Mouse (Mus musculus): Measurements from ENCODE around the gene Mroh2a. TPM values are rescaled to one million over a fixed set of nuclear protein-coding genes. Genes with fewer than 3 reads are reported as not detected.

Gene Mroh2a
- polyA plus RNA-seq, 1 experiment from 2014 or later, result 1.3 TPM

- Histone ChIP-seq H3K4me1 (ENCODE audit: control insufficient read depth, insufficient read depth, low read length) (peaks cover 12% of the 10 kb centered on the region), H3K27ac (ENCODE audit: low read depth, low read length) (no peak overlapping the region), H3K27me3 (ENCODE audit: control insufficient read depth, insufficient read depth, low read length) (no peaks in the 10 kb centered on the region), H3K9me3 (ENCODE audit: control insufficient read depth, low read length) (peaks cover 16% of the 10 kb centered on the region), H3K36me3 (ENCODE audit: control insufficient read depth, insufficient read depth, low read length) (peaks cover 17% of the 10 kb centered on the region), H3K9ac (ENCODE audit: low read length) (peak overlapping the region; percentile 71), H3K4me3 (ENCODE audit: low read depth, low read length) (peak overlapping the region; percentile 54), H3K4me2 (ENCODE audit: low read depth) (peak overlapping the region; percentile 53)
- WGBS, result 69% methylated on average over 18 of the region's 18 CpGs
- ATAC-seq (ENCODE audit: insufficient read depth, low FRiP score, low TSS enrichment) (peak; percentile 8), DNase-seq (ENCODE audit: low spot score) (no peak)
Observed at GRCm38 (mm10) chr1:88277818-88278511, 51.2 kb downstream of the Mroh2a start.

- Histone ChIP-seq H3K36me3 (ENCODE audit: control insufficient read depth, insufficient read depth, low read length) (peaks cover 6% of the 10 kb centered on the region), H3K27me3 (ENCODE audit: control insufficient read depth, insufficient read depth, low read length) (no peaks in the 10 kb centered on the region), H3K9me3 (ENCODE audit: control insufficient read depth, low read length) (peaks cover 30% of the 10 kb centered on the region), H3K4me3 (ENCODE audit: low read depth, low read length) (no peak overlapping the region), H3K27ac (ENCODE audit: low read depth, low read length) (no peak overlapping the region), H3K9ac (ENCODE audit: low read length) (no peak overlapping the region), H3K4me1 (ENCODE audit: control insufficient read depth, insufficient read depth, low read length) (peaks cover 12% of the 10 kb centered on the region), H3K4me2 (ENCODE audit: low read depth) (no peak overlapping the region)
- WGBS, result 72% methylated on average over 9 of the region's 9 CpGs
- ATAC-seq (ENCODE audit: insufficient read depth, low FRiP score, low TSS enrichment) (no peak), DNase-seq (ENCODE audit: low spot score) (no peak)
Observed at GRCm38 (mm10) chr1:88279111-88280005, 52.6 kb downstream of the Mroh2a start.

- no peak overlapping the region for H3K9ac ChIP-seq (ENCODE audit: low read length)
- DNase-seq (ENCODE audit: low spot score) (no peak), ATAC-seq (ENCODE audit: insufficient read depth, low FRiP score, low TSS enrichment) (no peak)
- no peak overlapping the region for H3K27ac ChIP-seq (ENCODE audit: low read depth, low read length)
- no peak overlapping the region for H3K4me2 ChIP-seq (ENCODE audit: low read depth)
- peaks cover 12% of the 10 kb centered on the region for H3K4me1 ChIP-seq (ENCODE audit: control insufficient read depth, insufficient read depth, low read length)
- WGBS, result 78% methylated on average over 15 of the region's 15 CpGs
- no peak overlapping the region for H3K4me3 ChIP-seq (ENCODE audit: low read depth, low read length)
- peaks cover 38% of the 10 kb centered on the region for H3K9me3 ChIP-seq (ENCODE audit: control insufficient read depth, low read length)
- 0 out of 2 replicates have a peak, but pooled peaks cover 2% of the 10 kb centered on the region for H3K36me3 ChIP-seq (ENCODE audit: control insufficient read depth, insufficient read depth, low read length)
- no peaks in the 10 kb centered on the region for H3K27me3 ChIP-seq (ENCODE audit: control insufficient read depth, insufficient read depth, low read length)
Observed at GRCm38 (mm10) chr1:88280006-88280690, 53.4 kb downstream of the Mroh2a start.

DNA sequence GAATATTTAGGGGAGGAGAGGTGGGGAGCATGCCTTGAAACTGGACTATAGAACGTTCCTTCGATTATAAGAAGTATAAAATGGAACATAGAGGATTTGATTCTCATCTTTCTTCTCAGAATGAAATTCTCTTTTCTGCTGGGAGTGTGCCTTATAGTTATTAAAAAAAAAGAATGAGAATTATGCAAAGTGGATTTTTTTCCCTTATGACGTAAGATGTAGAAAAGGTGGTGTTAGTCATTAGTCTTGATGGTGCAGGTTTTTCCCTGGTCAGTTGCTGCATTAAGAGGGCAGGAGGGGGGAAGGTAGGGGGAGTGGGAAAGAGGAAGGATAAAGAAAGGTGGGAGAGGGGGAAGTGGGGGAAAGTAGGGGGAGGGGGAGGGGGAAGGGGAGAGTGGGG lies 55.5 kb downstream of the Mroh2a start:
- WGBS, result 61% methylated on average over 3 of the region's 3 CpGs
- no peaks in the 10 kb centered on the region for H3K36me3 ChIP-seq (ENCODE audit: control insufficient read depth, insufficient read depth, low read length)
- no peak for DNase-seq (ENCODE audit: low spot score)

DNA sequence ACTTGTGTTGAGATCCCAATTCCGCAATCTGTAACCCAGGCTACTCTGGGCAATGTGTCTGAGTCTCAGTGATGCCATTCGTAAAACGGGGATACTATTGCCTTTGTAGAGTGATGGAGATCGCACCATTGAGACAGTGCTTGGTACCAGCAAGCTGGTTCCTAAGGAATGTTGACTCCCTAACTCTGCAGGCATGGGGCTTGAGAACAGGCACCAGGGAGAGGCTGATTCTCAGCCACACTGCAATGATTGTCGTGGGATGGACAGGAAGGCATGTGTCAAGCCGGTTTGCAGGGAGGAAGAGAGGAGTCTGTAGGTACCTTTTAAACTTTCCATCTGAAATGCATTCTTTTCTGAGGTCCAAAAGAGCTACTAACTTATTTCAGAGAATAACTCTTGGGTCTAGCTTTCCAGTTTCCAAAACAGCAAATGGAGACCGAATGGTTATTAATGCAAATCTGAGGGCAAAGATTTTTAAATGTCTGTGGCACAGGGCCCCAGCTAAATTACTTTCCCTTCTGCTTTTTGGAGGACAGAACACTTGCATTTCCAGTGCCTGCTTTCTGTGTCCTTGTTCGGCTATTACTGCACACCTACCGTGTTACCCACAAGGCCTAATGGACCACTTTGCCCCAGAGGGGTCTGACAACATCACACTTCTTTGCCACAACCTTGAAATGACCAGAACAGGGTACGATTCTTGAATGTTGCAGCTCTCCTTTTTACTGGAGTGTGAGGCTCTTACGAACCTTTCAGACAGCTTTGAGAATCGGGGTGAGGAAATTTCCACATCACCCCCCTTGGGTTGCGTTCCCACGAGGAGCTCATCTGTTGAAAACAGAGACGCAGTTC lies 56.8 kb downstream of the Mroh2a start:
- Histone ChIP-seq H3K4me1 (ENCODE audit: control insufficient read depth, insufficient read depth, low read length) (no peaks in the 10 kb centered on the region), H3K9ac (ENCODE audit: low read length) (no peak overlapping the region), H3K4me3 (ENCODE audit: low read depth, low read length) (no peak overlapping the region), H3K27me3 (ENCODE audit: control insufficient read depth, insufficient read depth, low read length) (no peaks in the 10 kb centered on the region), H3K9me3 (ENCODE audit: control insufficient read depth, low read length) (peaks cover 66% of the 10 kb centered on the region), H3K27ac (ENCODE audit: low read depth, low read length) (no peak overlapping the region), H3K4me2 (ENCODE audit: low read depth) (no peak overlapping the region), H3K36me3 (ENCODE audit: control insufficient read depth, insufficient read depth, low read length) (no peaks in the 10 kb centered on the region)
- WGBS, result 82% methylated on average over 15 of the region's 15 CpGs
- DNase-seq (ENCODE audit: low spot score), result no peak
- no peak for ATAC-seq (ENCODE audit: insufficient read depth, low FRiP score, low TSS enrichment)

More for the DNA sequence above, 55.5 kb downstream of the Mroh2a start:
- Histone ChIP-seq H3K9me3 (ENCODE audit: control insufficient read depth, low read length) (peaks cover 56% of the 10 kb centered on the region), H3K4me3 (ENCODE audit: low read depth, low read length) (no peak overlapping the region), H3K9ac (ENCODE audit: low read length) (no peak overlapping the region), H3K27me3 (ENCODE audit: control insufficient read depth, insufficient read depth, low read length) (no peaks in the 10 kb centered on the region), H3K4me1 (ENCODE audit: control insufficient read depth, insufficient read depth, low read length) (no peaks in the 10 kb centered on the region), H3K4me2 (ENCODE audit: low read depth) (no peak overlapping the region), H3K27ac (ENCODE audit: low read depth, low read length) (no peak overlapping the region)
- ATAC-seq (ENCODE audit: insufficient read depth, low FRiP score, low TSS enrichment), result no peak

DNA sequence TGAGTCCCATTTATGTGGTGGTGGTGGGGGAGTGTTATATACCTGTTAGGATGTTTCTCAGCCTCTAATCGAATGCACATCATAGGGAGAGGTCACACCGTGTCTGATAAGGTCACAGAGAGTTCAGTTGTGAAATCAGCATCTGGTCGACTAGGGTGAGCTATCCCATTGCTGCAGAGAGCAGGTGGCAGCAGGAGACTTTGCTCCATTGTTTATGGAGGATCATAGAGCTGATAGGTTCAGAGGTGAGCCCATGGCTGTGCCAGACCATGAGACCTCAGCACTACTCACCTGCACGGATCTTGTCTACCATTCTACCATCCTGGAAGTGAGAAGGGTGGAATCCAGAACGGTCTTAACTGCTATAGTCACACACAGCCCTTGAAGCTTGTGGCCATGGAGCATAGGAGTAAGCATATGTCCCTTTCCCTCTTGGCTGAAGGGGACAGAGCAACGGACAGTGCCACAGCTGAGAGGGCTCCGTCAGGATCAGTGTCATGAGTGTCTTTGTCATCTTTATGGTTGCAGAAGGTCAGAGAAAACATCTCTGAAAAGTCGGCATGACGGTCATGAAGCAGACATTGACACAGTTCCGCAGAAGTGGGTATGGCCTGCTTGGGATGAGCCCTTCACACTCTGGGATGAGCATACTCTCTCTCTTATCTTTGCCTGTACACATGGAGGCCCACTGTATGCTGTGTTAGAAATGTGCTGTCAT lies 57.6 kb downstream of the Mroh2a start:
- peaks cover 68% of the 10 kb centered on the region for H3K9me3 ChIP-seq (ENCODE audit: control insufficient read depth, low read length)

DNA sequence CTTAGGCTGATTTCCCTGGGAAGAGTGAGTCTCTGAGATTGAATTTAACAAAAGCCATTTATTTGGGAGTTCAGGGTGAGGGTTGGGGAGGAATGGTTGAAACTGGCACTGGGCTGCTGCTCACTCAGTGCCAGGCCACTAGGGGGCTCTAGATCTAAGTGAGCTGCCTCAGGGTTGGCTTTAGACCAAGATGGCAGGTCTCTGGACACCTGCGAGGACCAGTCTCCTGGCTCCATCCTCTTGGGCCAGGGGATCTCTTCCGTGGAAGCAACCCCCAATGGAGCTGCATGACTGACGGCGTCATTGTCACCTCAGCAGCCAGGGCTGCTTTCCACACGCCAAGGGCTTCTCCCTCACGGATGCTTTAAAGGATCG lies 58.1 kb downstream of the Mroh2a start:
- no peaks in the 10 kb centered on the region for H3K4me1 ChIP-seq (ENCODE audit: control insufficient read depth, insufficient read depth, low read length)
- H3K4me3 ChIP-seq (ENCODE audit: low read depth, low read length), result no peak overlapping the region
- no peaks in the 10 kb centered on the region for H3K27me3 ChIP-seq (ENCODE audit: control insufficient read depth, insufficient read depth, low read length)
- peaks cover 73% of the 10 kb centered on the region for H3K9me3 ChIP-seq (ENCODE audit: control insufficient read depth, low read length)
- H3K9ac ChIP-seq (ENCODE audit: low read length), result no peak overlapping the region
- H3K36me3 ChIP-seq (ENCODE audit: control insufficient read depth, insufficient read depth, low read length), result no peaks in the 10 kb centered on the region
- no peak for ATAC-seq (ENCODE audit: insufficient read depth, low FRiP score, low TSS enrichment)
- no peak overlapping the region for H3K27ac ChIP-seq (ENCODE audit: low read depth, low read length)
- WGBS, result 62% methylated on average over 7 of the region's 7 CpGs
- no peak overlapping the region for H3K4me2 ChIP-seq (ENCODE audit: low read depth)
- DNase-seq (ENCODE audit: low spot score), result no peak

More for the DNA sequence above, 57.6 kb downstream of the Mroh2a start:
- DNase-seq (ENCODE audit: low spot score) (no peak), ATAC-seq (ENCODE audit: insufficient read depth, low FRiP score, low TSS enrichment) (0 out of 2 replicates have a peak, but pooled peaks have one; percentile 15)
- 63% methylated on average over 10 of the region's 10 CpGs for WGBS
- H3K4me2 ChIP-seq (ENCODE audit: low read depth), result no peak overlapping the region
- H3K36me3 ChIP-seq (ENCODE audit: control insufficient read depth, insufficient read depth, low read length), result no peaks in the 10 kb centered on the region
- no peak overlapping the region for H3K9ac ChIP-seq (ENCODE audit: low read length)
- no peak overlapping the region for H3K4me3 ChIP-seq (ENCODE audit: low read depth, low read length)
- no peaks in the 10 kb centered on the region for H3K4me1 ChIP-seq (ENCODE audit: control insufficient read depth, insufficient read depth, low read length)
- H3K27ac ChIP-seq (ENCODE audit: low read depth, low read length), result no peak overlapping the region
- H3K27me3 ChIP-seq (ENCODE audit: control insufficient read depth, insufficient read depth, low read length), result no peaks in the 10 kb centered on the region

Measured in neural tube, embryonic 11.5 days (tissue).